Mouse (Mus musculus): ENCODE results near the gene Fbn1. TPM values are rescaled to one million over a fixed set of nuclear protein-coding genes. Genes with fewer than 3 reads are reported as not detected.

Fbn1 gene
- polyA plus RNA-seq, 1 experiment from 2014 or later, result 20.8 TPM

- no peaks in the 10 kb centered on the region for H3K4me1 ChIP-seq (replicated peaks)
- no peak overlapping the region for H3K4me2 ChIP-seq (replicated peaks)
- 73% methylated on average over 8 of the region's 8 CpGs for WGBS
- H3K4me3 ChIP-seq (replicated peaks), result no peak overlapping the region
- no peak overlapping the region for H3K27ac ChIP-seq
- H3K27me3 ChIP-seq (replicated peaks), result no peaks in the 10 kb centered on the region
- no peak for ATAC-seq
- 0 out of 2 replicates have a peak, but pooled peaks cover 6% of the 10 kb centered on the region for H3K36me3 ChIP-seq
- no peak overlapping the region for H3K9ac ChIP-seq
- no peaks in the 10 kb centered on the region for H3K9me3 ChIP-seq
These were observed 188.1 kb downstream of the Fbn1 start for GRCm38 (mm10) chr2:125319651-125320050.

- no peak overlapping the region for H3K4me2 ChIP-seq (replicated peaks)
- no peak overlapping the region for H3K27ac ChIP-seq
- 0 out of 2 replicates have a peak, but pooled peaks cover 6% of the 10 kb centered on the region for H3K36me3 ChIP-seq
- H3K4me3 ChIP-seq (replicated peaks), result no peak overlapping the region
- H3K9me3 ChIP-seq, result no peaks in the 10 kb centered on the region
- no peak overlapping the region for H3K9ac ChIP-seq
- no peaks in the 10 kb centered on the region for H3K27me3 ChIP-seq (replicated peaks)
- no peak for ATAC-seq
- no peaks in the 10 kb centered on the region for H3K4me1 ChIP-seq (replicated peaks)
- WGBS, result 76% methylated on average over 5 of the region's 5 CpGs
These were observed 189.3 kb downstream of the Fbn1 start for GRCm38 (mm10) chr2:125318371-125319061.

GRCm38 (mm10) chr2:125315203-125315602 is 192.6 kb downstream of the Fbn1 start:
- Histone ChIP-seq H3K27me3 (replicated peaks) (no peaks in the 10 kb centered on the region), H3K9me3 (no peaks in the 10 kb centered on the region), H3K4me3 (replicated peaks) (no peak overlapping the region), H3K9ac (no peak overlapping the region), H3K36me3 (0 out of 2 replicates have a peak, but pooled peaks cover 6% of the 10 kb centered on the region), H3K4me2 (replicated peaks) (no peak overlapping the region), H3K27ac (no peak overlapping the region), H3K4me1 (replicated peaks) (no peaks in the 10 kb centered on the region)
- 73% methylated on average over 3 of the region's 3 CpGs for WGBS
- no peak for ATAC-seq

- Histone ChIP-seq H3K36me3 (peaks cover 10% of the 10 kb centered on the region), H3K9ac (no peak overlapping the region), H3K4me1 (replicated peaks) (no peaks in the 10 kb centered on the region), H3K4me2 (replicated peaks) (no peak overlapping the region), H3K9me3 (no peaks in the 10 kb centered on the region), H3K27ac (no peak overlapping the region), H3K27me3 (replicated peaks) (no peaks in the 10 kb centered on the region), H3K4me3 (replicated peaks) (no peak overlapping the region)
- ATAC-seq, result no peak
- 88% methylated on average over 16 of the region's 16 CpGs for WGBS
These were observed 193.4 kb downstream of the Fbn1 start for GRCm38 (mm10) chr2:125314169-125314925.

- peaks cover 10% of the 10 kb centered on the region for H3K36me3 ChIP-seq
- H3K4me3 ChIP-seq (replicated peaks), result no peak overlapping the region
These were observed 198.1 kb downstream of the Fbn1 start for GRCm38 (mm10) chr2:125309710-125310109.

GRCm38 (mm10) chr2:125305671-125306070 is 202.1 kb downstream of the Fbn1 start:
- Histone ChIP-seq H3K27ac (no peak overlapping the region), H3K9ac (no peak overlapping the region), H3K27me3 (replicated peaks) (no peaks in the 10 kb centered on the region), H3K4me3 (replicated peaks) (no peak overlapping the region), H3K36me3 (peaks cover 12% of the 10 kb centered on the region), H3K4me2 (replicated peaks) (no peak overlapping the region), H3K9me3 (no peaks in the 10 kb centered on the region), H3K4me1 (replicated peaks) (no peaks in the 10 kb centered on the region)
- 90% methylated on average over 3 of the region's 3 CpGs for WGBS
- ATAC-seq, result no peak

More at GRCm38 (mm10) chr2:125309710-125310109, 198.1 kb downstream of the Fbn1 start:
- Histone ChIP-seq H3K27ac (no peak overlapping the region), H3K27me3 (replicated peaks) (no peaks in the 10 kb centered on the region), H3K9me3 (no peaks in the 10 kb centered on the region), H3K4me1 (replicated peaks) (no peaks in the 10 kb centered on the region), H3K9ac (no peak overlapping the region), H3K4me2 (replicated peaks) (no peak overlapping the region)
- WGBS, result 85% methylated on average over 10 of the region's 10 CpGs
- ATAC-seq, result no peak

- no peak overlapping the region for H3K4me2 ChIP-seq (replicated peaks)
- no peaks in the 10 kb centered on the region for H3K27me3 ChIP-seq (replicated peaks)
- ATAC-seq, result no peak
- H3K9ac ChIP-seq, result no peak overlapping the region
- H3K36me3 ChIP-seq, result peaks cover 12% of the 10 kb centered on the region
- WGBS, result 84% methylated on average over 3 of the region's 3 CpGs
- no peaks in the 10 kb centered on the region for H3K4me1 ChIP-seq (replicated peaks)
- no peaks in the 10 kb centered on the region for H3K9me3 ChIP-seq
- H3K27ac ChIP-seq, result no peak overlapping the region
- H3K4me3 ChIP-seq (replicated peaks), result no peak overlapping the region
These were observed 203.0 kb downstream of the Fbn1 start for GRCm38 (mm10) chr2:125304746-125305145.

- Histone ChIP-seq H3K4me3 (replicated peaks) (no peak overlapping the region), H3K4me2 (replicated peaks) (no peak overlapping the region), H3K27ac (no peak overlapping the region), H3K27me3 (replicated peaks) (no peaks in the 10 kb centered on the region), H3K9me3 (no peaks in the 10 kb centered on the region), H3K36me3 (peaks cover 5% of the 10 kb centered on the region; the same call in 1 of the 2 replicates), H3K9ac (no peak overlapping the region), H3K4me1 (replicated peaks) (no peaks in the 10 kb centered on the region)
- ATAC-seq, result no peak
- 73% methylated on average over 5 of the region's 5 CpGs for WGBS
These were observed 203.9 kb downstream of the Fbn1 start for GRCm38 (mm10) chr2:125303764-125304384.

GRCm38 (mm10) chr2:125302625-125302924 is 205.2 kb downstream of the Fbn1 start:
- Histone ChIP-seq H3K9ac (no peak overlapping the region), H3K27me3 (replicated peaks) (no peaks in the 10 kb centered on the region), H3K4me3 (replicated peaks) (no peak overlapping the region), H3K9me3 (no peaks in the 10 kb centered on the region), H3K27ac (no peak overlapping the region), H3K36me3 (0 out of 2 replicates have a peak, but pooled peaks cover 3% of the 10 kb centered on the region), H3K4me1 (replicated peaks) (no peaks in the 10 kb centered on the region), H3K4me2 (replicated peaks) (no peak overlapping the region)
- no peak for ATAC-seq
- 74% methylated on average over 8 of the region's 8 CpGs for WGBS

GRCm38 (mm10) chr2:125301877-125302624 is 205.7 kb downstream of the Fbn1 start:
- H3K4me2 ChIP-seq (replicated peaks), result no peak overlapping the region
- no peaks in the 10 kb centered on the region for H3K9me3 ChIP-seq
- H3K27ac ChIP-seq, result no peak overlapping the region
- no peak overlapping the region for H3K9ac ChIP-seq
- ATAC-seq, result no peak
- H3K27me3 ChIP-seq (replicated peaks), result no peaks in the 10 kb centered on the region
- WGBS, result 68% methylated on average over 9 of the region's 9 CpGs
- H3K4me3 ChIP-seq (replicated peaks), result no peak overlapping the region
- no peaks in the 10 kb centered on the region for H3K4me1 ChIP-seq (replicated peaks)
- H3K36me3 ChIP-seq, result 0 out of 2 replicates have a peak, but pooled peaks cover 3% of the 10 kb centered on the region

GRCm38 (mm10) chr2:125298841-125299240 is 209.0 kb downstream of the Fbn1 start:
- H3K9me3 ChIP-seq, result no peaks in the 10 kb centered on the region
- H3K4me1 ChIP-seq (replicated peaks), result no peaks in the 10 kb centered on the region
- WGBS, result 87% methylated on average over 1 of the region's 1 CpGs
- no peak overlapping the region for H3K27ac ChIP-seq
- no peak overlapping the region for H3K9ac ChIP-seq
- H3K27me3 ChIP-seq (replicated peaks), result no peaks in the 10 kb centered on the region
- H3K36me3 ChIP-seq, result 0 out of 2 replicates have a peak, but pooled peaks cover 3% of the 10 kb centered on the region
- H3K4me3 ChIP-seq (replicated peaks), result no peak overlapping the region
- no peak for ATAC-seq
- H3K4me2 ChIP-seq (replicated peaks), result no peak overlapping the region

- WGBS, result 64% methylated on average over 3 of the region's 3 CpGs
- Histone ChIP-seq H3K27ac (no peak overlapping the region), H3K4me2 (replicated peaks) (no peak overlapping the region), H3K4me3 (replicated peaks) (no peak overlapping the region), H3K36me3 (no peaks in the 10 kb centered on the region), H3K4me1 (replicated peaks) (no peaks in the 10 kb centered on the region), H3K27me3 (replicated peaks) (no peaks in the 10 kb centered on the region), H3K9ac (no peak overlapping the region), H3K9me3 (no peaks in the 10 kb centered on the region)
- no peak for ATAC-seq
These were observed 212.3 kb downstream of the Fbn1 start for GRCm38 (mm10) chr2:125295526-125295925.

All from intestine, embryonic 15.5 days (tissue).